Mouse (Mus musculus) retina, postnatal 7 days (tissue): ENCODE measurements at regions not wholly inside any gene's neighbourhood (a gene's known extent, or its start where the extent isn't known, plus 50 kb on each side); places are given as distances from the start of the nearest gene placed in this dataset.

Source experiments
- DNase-seq: peaks from one replicate; pipeline ENCODE4 v3.0.0-alpha.2; 2012; ENCODE audit warnings: low read depth, low spot score

- DNase-seq = no peak
Observed at GRCm38 (mm10) chr12:106582760-106583159, 572.7 kb downstream of the Vrk1 start.

- no peak for DNase-seq
Observed at GRCm38 (mm10) chr12:106585626-106586025, 575.6 kb downstream of the Vrk1 start.

- DNase-seq = no peak
Observed at GRCm38 (mm10) chr12:106592686-106593085, 582.7 kb downstream of the Vrk1 start.

- no peak for DNase-seq
Observed at GRCm38 (mm10) chr12:106597636-106598035, 587.6 kb downstream of the Vrk1 start.

GRCm38 (mm10) chr12:106607240-106607639 lies 597.2 kb downstream of the Vrk1 start:
- no peak for DNase-seq

GRCm38 (mm10) chr12:106607655-106608337 lies 597.8 kb downstream of the Vrk1 start:
- DNase-seq = no peak

DNA sequence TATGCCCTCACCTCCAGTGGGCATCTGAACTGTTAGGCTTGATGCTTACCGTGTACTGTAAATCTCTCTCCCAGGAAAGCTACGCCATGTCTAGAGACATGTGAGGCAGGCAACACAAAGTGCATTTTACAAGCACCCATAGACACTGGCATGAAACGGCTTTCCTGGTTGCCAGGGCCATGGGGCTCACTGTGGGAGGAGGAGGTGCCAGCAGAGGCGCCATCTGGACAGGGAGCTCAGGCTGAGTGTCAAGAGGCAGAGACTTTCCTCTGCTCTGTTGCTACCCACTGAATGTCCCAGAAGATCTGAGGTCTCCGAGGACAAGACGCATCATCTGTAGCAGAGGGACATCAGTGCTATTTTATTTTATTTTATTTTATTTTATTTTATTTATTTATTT lies 608.7 kb downstream of the Vrk1 start:
- no peak for DNase-seq

- DNase-seq = no peak
Observed at GRCm38 (mm10) chr12:106626786-106627185, 616.8 kb downstream of the Vrk1 start.

DNA sequence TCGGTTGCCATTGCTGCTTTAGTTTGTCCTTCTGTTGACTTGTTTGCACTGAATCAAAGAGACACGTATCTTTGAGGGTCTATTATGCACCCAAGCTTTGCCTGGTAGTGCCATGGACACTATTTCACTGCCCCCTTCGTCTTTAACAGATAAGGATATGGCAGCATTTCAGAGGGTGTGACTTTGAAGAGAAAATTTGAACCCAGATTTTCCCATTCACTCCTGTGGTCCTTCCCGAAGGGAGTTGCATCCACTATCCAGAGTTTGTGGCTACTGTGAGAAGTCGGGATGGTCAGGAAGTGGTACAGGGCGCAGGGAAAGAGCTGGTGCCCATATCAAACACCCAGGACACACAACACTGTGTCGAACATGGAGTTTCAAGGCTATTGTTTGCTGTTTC lies 622.5 kb downstream of the Vrk1 start:
- DNase-seq = no peak

DNA sequence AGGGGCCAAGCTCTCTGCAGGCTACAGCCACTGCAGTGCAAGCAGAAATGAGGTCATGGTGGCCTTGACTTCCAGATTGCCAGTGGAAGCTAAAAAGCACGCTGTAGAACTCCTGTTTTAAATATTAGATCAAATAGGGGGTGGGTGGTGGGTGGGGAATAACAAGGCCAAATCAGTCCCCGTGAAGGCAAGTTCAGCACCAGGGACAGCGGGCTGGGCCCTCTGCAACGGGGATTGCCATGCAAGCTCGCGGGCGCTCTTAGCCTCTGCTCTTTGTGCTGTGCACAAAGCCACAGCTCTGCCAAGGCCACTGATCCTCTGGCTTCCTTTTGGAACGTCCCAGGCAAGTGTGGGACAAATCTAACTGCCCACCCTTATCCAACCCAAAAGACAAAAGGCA lies 623.1 kb downstream of the Vrk1 start:
- DNase-seq = no peak

DNA sequence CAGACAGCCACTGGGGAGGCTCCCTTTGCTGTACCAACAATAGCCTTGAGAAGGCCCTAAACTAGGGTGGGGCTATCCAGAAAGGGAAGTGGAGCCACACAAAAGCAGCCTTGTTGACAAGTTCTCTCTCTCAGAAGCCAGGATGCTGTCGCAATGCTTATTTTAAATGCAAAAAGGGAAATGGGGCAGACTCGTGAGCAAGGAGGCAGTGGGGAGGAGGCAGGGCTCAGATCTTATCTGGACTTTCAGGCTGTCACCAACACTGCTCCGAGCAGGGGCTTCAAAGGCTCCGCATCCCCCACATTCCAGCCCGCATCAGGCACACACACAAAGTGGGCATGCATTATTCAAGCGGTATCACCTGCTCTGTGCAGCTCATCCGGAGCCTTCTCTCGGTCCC lies 648.3 kb downstream of the Vrk1 start:
- no peak for DNase-seq

GRCm38 (mm10) chr12:106673232-106673766 lies 663.3 kb downstream of the Vrk1 start:
- DNase-seq = no peak

DNA sequence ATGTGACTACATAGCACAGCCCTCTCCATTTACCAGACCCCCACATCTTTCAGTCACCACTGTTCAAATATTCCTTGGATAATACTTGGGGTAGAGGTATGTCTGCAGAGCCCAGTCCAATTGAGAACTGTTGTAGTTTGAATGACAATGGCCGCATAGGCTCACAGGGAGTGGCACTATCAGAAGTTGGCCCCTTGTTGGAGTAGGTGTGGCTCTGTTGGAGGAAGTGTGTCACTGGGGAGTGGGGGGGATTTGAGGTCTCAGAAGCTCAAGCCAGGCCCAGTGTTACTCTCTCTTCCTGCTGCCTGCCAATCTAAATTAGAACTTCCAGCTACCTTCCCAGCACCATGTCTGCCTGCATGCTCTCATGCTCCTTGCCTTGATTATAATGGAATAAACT lies 664.7 kb downstream of the Vrk1 start:
- DNase-seq = no peak

DNA sequence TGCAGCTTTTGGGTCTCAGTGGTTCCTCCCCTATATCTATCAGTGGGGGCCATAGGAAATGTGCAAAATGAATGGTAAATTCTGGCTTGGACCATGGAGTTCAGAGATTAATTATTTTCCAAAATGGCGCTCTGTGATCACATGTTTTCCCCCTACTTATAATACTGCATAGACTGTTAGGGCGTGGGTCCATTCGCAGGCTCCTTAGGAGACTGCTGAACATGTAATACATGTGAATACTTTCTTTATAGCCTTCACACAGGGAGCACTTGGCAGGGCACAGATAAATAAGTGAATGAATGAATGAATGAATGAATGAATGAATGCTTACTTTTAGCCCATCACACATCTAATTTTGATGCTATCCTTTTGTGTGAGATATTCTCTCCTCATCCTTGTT lies 666.1 kb downstream of the Vrk1 start:
- DNase-seq = no peak

DNA sequence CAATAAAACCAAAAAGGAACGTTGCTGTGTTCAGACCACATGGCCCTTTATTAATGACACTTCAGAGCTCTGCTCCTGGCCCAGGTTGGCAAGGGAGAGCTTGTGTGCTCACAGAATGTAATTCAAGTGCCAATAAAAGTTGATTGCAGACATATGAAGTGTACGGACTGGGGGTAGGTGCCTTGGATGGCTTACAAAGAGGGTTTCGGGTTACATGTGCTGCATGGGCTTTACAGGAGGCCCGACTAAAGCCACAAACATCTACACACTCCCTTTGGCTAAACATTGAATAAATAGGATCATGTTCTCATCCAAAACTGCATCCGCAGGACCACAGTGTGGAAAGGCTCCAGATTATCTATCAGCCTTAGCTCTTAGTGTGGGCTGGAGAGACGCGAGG lies 666.5 kb downstream of the Vrk1 start:
- DNase-seq = no peak

DNA sequence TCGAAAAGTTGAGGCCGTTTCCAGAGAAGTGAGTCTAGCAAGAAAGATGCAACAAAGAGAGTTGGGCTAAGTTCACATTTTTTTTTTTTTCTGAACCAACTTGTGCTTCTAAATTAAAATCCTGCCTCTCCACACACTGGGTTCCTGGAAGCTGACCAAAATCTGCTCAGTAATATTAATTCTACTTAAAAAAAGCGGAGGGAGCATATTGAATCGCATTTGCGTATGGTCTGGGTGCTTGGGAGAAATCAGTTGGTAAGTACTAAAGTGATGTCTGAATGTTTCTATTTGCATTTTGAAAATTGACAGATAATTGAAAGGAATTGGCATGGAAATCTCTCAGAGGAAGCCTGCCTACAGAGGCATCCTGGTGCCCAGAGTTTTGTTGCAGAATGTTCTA lies 676.0 kb downstream of the Vrk1 start:
- no peak for DNase-seq

DNA sequence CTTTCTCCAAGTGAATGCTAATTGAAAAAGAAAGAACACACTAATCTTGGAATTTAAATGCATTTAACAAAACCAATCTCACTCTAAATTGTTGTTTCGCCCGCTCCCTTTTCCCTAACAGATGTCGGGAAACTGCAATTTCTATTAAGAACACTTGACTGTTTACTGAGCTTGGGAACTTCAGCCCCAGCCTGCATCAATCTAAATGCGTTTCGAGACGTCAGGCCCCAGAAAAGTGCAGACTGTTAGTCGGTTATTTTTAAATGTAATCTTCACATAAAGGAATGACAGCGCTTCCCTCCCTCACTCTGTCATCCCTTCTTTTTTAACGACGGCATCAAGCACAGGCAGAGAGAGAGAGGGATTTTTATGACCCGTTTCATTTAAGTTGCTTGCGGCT lies 677.7 kb downstream of the Vrk1 start:
- no peak for DNase-seq

DNA sequence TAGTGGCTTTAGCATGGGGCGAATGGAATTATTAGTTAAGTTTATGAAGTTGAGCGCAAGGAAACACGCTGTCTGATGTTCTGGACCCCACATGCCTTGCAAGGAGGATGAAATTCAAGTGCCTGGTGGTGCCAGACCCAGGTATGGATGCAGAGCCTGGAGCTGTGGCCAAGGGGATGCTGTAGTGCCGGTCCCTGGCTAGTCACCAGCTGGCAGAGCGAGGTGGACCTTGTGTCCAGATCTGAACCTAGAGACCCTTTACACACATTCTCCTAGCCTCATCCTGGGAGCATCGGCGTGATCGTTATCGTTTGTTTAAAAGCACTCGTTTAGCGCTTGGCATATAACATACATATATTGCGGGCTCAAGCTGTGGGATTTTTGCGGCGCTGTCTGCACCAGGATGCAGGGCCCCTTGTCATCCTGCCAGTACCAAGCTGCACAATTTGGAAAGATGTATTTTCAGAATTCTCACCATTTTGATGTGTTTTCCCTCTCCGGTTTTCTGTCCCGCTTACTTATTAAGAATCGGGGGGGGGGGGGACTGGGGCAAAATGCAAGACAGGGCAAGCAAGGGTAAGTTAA lies 678.2 kb downstream of the Vrk1 start:
- no peak for DNase-seq

DNA sequence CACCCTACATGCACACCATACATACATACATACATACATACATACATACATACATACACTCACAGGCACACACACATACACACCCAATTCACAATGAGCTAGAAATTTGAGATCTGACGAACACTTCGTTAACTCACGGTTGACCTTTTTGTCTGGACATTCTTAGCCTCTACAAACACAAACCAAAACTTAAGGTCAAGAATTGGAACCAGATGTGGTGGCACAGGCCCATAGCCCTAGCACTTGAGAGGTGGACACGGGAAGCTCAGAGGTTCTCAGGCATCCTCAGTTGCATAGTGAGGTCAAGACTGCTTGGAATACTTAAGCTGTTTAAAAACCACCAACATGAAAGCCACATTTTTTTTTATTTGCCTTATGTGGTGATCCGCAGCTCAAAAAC lies 692.9 kb downstream of the Vrk1 start:
- no peak for DNase-seq

GRCm38 (mm10) chr12:106721271-106722009 lies 711.4 kb downstream of the Vrk1 start:
- no peak for DNase-seq

DNA sequence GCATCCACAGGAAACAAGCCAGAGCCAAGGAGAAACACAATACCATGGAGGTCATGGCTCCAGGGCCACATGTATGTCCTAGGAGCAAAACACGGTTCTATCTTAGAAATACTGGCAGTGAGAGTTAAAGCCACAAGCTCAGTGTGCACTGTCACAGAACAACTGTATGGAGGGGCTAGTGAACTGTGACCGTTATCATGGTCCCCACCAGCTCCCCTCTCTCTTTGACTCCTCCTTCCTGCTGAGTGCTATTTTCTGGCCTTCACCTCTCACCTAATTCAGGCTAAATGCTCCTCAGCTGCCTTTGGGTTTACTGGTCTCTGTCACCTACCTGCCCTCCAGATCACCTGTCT lies 712.0 kb downstream of the Vrk1 start:
- DNase-seq = no peak

GRCm38 (mm10) chr12:106722761-106723160 lies 712.7 kb downstream of the Vrk1 start:
- no peak for DNase-seq

DNA sequence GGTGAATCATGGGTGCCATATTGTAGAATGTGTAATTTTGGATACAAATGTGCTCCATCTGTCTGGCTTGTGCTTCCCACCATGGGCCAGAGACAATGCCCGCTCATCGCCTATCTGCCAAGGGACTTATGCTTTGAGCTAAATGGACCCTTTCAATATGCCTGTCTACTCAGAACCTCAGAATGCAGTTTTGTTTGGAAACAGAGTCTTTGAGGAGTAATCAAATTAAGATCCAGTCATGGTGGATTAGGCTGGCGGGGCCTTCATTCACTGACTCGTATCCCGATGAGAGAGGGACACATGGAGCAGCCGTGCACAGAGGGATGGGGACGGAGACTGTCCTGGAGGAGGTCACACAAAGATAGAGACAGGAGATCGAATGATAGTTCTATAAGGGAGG lies 716.9 kb downstream of the Vrk1 start:
- DNase-seq = no peak
